Mouse (Mus musculus) frontal cortex, postnatal 10 days (tissue): Measurements from ENCODE around the gene Grasp.

ENCODE experiments used
- DNase-seq, 2 experiments: peaks; one replicate each; pipeline ENCODE4 v3.0.0; 2022; ENCODE audit warnings: low spot score in 2 of 2, mixed read lengths in 1 of 2

Grasp gene

GRCm38 (mm10) chr15:101248029-101248710 lies 24.2 kb downstream of the Grasp start:
- peak in 1 of 2 experiments; percentile 24 for DNase-seq

GRCm38 (mm10) chr15:101250220-101250800 lies 26.3 kb downstream of the Grasp start:
- no peak for DNase-seq

DNA sequence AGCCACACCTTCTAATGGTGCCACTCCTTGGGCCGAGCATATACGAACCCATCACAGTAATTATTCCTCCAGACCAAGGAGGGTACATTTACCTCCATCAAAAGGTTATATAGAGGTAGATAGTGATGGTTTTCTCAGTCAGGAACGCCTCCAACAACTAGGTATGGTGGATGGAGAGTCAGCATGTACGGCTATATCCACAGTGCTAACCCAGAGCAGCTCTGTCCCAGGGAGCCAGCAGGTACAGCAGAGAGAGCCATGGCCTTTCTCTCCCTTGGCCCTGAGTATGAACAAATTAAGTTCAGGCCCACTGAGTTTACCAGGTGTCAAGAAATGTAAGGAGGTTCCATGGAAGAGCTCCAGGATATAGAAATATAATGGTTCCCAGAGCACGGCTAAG lies 27.9 kb downstream of the Grasp start:
- no peak for DNase-seq

DNA sequence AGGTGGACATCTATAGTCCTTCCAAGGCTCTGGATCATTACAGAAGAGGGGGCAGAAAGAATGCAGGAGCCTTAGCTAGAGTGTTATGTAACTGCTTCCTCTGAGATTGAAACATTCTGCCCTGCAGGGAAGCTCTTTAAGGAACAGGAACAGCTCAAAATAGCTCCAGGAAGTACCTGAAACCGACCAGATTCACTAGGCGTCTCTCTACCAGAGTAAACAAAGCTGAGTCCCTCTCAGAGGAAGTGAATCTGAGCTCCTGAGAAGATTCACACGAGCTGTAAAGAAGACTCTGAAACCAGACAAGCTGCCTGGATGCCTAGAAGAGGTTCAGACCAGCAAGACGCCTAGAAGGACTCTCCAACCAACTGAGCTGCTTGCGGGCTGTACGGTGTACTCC lies 28.6 kb downstream of the Grasp start:
- DNase-seq: no peak

DNA sequence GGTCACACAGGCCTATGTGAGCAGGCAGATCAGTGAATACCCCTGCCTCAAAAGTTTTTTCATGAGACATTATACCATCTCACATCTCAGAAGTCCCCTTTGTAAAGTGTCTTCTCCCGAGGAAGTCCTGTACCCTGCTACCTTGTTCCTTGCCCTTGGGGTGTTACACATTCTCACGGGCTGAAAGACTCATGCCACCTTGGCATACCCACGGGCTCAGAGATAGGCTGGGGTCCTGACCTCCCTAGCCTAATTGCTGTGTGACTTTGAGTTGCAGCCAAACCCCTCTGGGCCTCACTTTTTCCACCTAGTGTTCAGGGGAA lies 29.5 kb downstream of the Grasp start:
- no peak for DNase-seq

DNA sequence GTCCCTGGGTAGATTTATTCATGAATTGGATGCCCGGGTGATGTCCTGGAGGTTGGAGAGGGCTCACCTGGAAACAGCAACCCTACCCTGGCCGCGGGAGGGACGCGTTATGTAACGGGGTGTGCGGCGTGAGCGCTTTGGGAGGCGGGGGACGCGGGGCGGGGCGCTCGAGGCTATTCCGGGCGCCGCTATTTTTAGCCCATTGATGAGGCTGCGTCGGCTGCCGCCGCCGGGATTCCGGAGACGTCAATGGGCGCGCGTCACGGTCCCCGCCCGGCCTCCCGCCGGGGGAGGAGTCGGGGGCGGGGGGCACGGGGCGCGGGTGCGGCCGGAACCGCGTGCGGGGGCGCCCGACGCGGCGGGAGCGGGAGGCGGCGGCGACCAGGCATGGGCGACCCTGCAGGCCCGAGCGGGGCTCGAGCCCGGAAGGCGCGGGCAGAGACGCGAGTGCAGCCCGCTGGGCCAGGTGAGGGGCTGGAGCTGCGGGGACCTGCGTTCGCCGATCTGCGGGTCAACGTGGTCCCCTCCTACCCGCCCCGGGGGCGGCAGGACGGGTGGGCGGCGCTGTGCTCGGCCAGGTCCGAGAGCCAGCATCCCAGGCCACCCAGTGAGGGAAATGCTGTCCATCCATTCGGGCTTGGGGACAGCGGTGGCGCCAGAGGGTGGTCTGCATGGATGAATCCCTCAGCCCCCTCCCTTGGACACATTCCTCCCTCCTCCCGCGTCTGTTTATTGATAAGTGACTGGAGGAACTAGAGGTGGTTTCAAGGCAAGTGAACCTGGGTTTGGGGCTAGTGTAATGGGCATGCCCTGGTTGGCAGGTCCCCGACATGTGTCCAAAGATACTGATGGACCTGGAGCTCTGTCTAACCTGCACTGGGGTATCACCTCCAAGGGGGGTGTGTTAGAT lies 30.2 kb downstream of the Grasp start, which contains the start of gene Nr4a1:
Gene Nr4a1, plus strand, starts transcription at position 384 of the 910 bp plus-strand sequence.
- DNase-seq: peak in 1 of 2 experiments; percentile 78

- DNase-seq: no peak
Measured at GRCm38 (mm10) chr15:101255842-101256462, 32.0 kb downstream of the Grasp start.

DNA sequence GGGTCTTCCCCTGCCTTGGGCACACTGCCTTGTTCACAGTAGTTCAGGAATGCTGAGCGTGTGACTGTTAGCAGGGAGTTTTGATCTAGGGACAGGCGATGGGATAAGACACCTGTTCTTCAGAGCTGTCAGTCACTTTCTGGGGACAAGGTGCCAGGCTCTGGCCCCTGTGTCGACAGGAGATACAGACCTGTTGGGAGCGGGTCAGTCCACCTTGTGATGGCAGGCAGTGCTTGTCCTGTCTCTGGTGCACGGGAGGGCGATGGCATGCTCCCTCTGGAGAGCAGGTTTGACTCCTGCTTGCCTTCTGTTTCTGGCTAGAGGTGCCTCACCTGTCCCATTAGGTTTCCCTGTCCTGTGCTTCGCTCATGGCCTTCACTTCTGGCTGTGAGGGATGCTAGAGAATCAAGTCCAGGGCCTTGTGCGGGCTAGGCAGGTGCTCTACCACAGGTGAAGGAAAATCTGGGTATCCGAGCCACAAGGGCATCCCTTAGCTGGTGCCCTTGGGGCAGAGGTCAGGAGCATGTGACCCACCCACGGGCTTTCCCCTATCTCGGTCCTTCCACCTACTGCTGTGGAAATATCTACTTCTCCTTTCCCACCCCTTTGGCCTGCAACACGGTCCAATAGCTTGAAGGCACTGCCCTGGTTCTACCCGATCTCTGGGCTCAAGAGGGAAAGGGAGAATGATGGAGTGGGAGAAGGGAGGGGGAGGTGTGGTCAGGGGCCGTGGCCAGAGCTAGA lies 32.6 kb downstream of the Grasp start:
- DNase-seq: peak in 1 of 2 experiments; percentile 7

DNA sequence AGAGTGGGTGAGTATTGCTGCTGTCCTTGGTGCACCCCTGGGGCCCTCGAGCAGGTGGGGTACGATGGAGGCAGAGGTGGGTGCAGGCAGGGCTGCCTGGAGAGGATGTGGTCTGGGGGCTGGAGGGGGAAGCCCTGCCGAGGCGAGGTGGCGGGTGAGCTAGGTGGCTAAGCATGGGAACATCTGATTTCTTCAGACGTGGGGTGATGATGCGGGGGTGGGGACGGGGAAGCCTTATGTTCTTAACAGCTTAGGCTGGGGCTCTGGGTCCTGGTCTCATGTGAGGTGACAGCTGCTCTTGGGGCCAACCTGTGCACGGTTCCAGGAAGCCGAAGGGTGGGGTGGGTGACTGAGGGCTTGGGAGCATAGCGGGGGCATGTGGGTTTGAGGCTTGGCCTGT lies 34.4 kb downstream of the Grasp start:
- peak in 1 of 2 experiments; percentile 14 for DNase-seq

DNA sequence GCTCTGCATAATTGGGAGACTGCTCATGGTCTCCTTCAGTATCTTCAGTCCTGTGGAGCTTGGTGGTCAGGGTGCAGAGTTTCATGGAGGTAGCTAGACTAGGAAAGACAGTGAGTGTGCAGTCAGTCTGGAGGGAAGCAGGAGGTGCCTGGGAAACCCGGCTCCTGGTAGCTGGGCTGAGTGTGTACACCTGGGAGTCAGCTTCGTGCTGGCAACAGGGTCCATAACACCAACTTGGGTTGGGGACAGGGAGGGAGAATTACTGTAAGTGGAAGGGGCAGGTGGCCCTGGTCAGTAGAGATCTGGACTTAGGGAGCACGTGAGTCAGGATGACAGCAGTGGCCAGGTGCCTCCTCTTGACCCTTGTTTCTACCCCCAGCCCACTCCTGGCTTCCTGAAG lies 35.9 kb downstream of the Grasp start:
- no peak for DNase-seq

- DNase-seq: peak in 1 of 2 experiments; percentile 16
Measured at GRCm38 (mm10) chr15:101260387-101260786, 36.4 kb downstream of the Grasp start.

- DNase-seq: peak in 1 of 2 experiments; percentile 8
Measured at GRCm38 (mm10) chr15:101260874-101261622, 37.1 kb downstream of the Grasp start.

GRCm38 (mm10) chr15:101262502-101262901 lies 38.5 kb downstream of the Grasp start:
- DNase-seq: peak in 1 of 2 experiments; percentile 23

GRCm38 (mm10) chr15:101266132-101266963 lies 42.4 kb downstream of the Grasp start:
- peak; percentile 88 to 92 for DNase-seq

DNA sequence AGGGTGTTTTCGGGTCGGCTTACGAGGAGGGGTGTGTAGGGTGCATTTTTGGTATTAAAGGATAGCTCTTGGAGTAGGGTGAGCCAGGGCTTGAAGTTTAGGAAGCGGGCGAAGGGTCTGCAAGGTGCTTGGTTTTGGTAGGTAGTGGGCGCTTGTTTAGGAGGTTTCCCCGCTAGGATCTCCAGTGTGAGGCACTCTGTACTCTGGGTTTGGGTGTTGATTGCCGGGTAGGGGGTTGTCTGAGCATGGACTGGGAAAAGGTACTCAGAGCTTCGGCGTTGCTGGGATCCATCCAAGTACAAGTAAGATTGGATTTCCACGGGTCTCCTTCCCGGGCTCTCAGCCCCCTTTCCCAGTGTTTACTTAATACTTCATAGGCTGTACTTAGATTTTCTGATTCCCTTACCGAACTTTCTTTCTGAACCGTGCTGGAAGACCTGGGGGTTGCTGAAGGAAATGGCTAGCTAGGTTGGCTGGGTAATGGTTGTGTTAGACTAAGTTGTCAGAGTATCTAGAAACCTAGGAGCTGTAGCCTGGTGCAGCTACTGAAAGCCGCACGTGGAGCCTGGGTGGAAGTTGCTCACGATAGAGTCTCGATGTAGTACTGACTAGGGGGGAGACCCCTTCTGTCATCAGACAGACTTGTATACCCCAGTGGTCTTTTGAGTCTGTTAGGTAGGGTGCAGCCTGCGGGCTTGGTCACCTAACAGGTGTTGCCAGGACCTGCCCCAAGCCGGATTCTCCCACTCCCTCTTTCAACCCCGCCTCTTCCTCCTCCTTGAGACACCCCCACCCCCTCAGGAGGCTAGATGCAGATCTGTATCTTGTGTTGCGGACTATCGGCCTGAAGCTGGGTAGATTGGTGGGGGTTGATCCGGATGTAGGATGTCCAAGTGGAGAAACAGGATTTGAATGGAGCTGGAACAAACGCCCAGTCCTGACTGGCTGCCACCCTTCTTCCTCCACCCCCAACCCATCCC lies 43.4 kb downstream of the Grasp start:
- DNase-seq: no peak

DNA sequence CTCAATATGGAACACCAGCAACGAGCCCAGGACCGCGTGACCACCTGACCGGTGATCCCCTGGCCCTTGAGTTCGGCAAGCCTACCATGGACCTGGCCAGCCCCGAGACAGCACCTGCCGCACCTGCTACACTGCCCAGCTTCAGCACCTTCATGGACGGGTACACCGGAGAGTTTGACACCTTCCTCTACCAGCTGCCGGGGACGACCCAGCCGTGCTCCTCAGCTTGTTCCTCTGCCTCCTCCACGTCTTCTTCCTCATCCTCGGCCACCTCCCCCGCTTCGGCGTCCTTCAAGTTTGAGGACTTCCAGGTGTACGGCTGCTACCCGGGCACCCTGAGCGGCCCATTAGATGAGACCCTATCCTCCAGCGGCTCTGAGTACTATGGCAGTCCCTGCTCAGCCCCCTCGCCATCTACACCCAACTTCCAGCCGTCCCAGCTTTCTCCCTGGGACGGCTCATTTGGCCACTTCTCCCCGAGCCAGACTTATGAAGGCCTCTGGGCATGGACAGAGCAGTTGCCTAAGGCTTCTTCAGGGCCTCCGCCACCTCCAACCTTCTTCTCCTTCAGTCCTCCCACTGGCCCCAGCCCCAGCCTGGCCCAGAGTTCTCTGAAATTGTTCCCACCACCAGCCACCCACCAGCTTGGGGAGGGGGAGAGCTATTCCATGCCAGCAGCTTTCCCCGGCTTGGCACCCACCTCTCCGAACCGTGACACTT lies 46.3 kb downstream of the Grasp start:
- DNase-seq: peak in 1 of 2 experiments; percentile 13

- DNase-seq: no peak
Measured at GRCm38 (mm10) chr15:101271107-101271506, 47.1 kb downstream of the Grasp start.

- DNase-seq: peak in 1 of 2 experiments; percentile 14
Measured at GRCm38 (mm10) chr15:101271513-101271912, 47.5 kb downstream of the Grasp start.
